Mouse (Mus musculus) left cerebral cortex, adult 8-10 months (tissue): Measurements from ENCODE around the gene Prss50. TPM values are rescaled to one million over a fixed set of nuclear protein-coding genes. Genes with fewer than 3 reads are reported as not detected.
"Not testable (repeated sequence)": the region's sequence is repeated elsewhere in the genome, so short reads cannot be mapped to it uniquely, and the experiment has no call there.

Experiments used
- DNase-seq, 2 experiments: peaks; one replicate each; pipeline ENCODE4 v3.0.0; 2022; ENCODE audit warnings: low spot score in 2 of 2
- total RNA-seq, 4 experiments: library from RNA; stranded (reverse); gene quantifications; 2 replicates each; pipeline ENCODE4 v1.2.4; 2022

The Prss50 gene
- total RNA-seq = 1 to 10 TPM in 3 of 4 experiments, under 1 TPM in 1; 0.95 to 2.3 (median 1.9) TPM

GRCm38 (mm10) chr9:110857781-110858472, at the start of gene Prss50:
Gene Prss50 (plus strand): TSS chr9:110857967.
- DNase-seq = no peak

GRCm38 (mm10) chr9:110810051-110810450, 47.7 kb upstream of the Prss50 start:
- peak in 1 of 2 experiments; percentile 15 for DNase-seq

GRCm38 (mm10) chr9:110813789-110814188, 44.0 kb upstream of the Prss50 start, which contains the start of gene Prss44:
Gene Prss44 (plus strand): TSS chr9:110813994.
- no peak for DNase-seq

GRCm38 (mm10) chr9:110820546-110820945, 37.2 kb upstream of the Prss50 start:
- not testable (repeated sequence) for DNase-seq

GRCm38 (mm10) chr9:110821436-110821835, 36.3 kb upstream of the Prss50 start:
- DNase-seq = no peak

- DNase-seq = no peak
Measured at GRCm38 (mm10) chr9:110825426-110825825, 32.3 kb upstream of the Prss50 start.

- DNase-seq = no peak
Measured at GRCm38 (mm10) chr9:110825832-110826231, 31.9 kb upstream of the Prss50 start.

GRCm38 (mm10) chr9:110826390-110826789, 31.4 kb upstream of the Prss50 start, which contains the start of gene Prss43:
Gene Prss43 (plus strand): TSS chr9:110826690.
- DNase-seq = no peak

GRCm38 (mm10) chr9:110833021-110833420, 24.7 kb upstream of the Prss50 start:
- DNase-seq = no peak

GRCm38 (mm10) chr9:110834411-110834810, 23.4 kb upstream of the Prss50 start, which contains the start of gene Prss45:
Gene Prss45 (plus strand): TSS chr9:110834588.
- DNase-seq = no peak

GRCm38 (mm10) chr9:110834961-110835360, 22.8 kb upstream of the Prss50 start:
- no peak for DNase-seq

- DNase-seq = peak in 1 of 2 experiments; percentile 45
Measured at GRCm38 (mm10) chr9:110836112-110836511, 21.7 kb upstream of the Prss50 start.

- DNase-seq = no peak
Measured at GRCm38 (mm10) chr9:110840905-110841304, 16.9 kb upstream of the Prss50 start.

- DNase-seq = no peak
Measured at GRCm38 (mm10) chr9:110841438-110841837, 16.3 kb upstream of the Prss50 start.

GRCm38 (mm10) chr9:110844206-110844605, 13.6 kb upstream of the Prss50 start, which contains the start of gene Prss46:
Gene Prss46 (plus strand): TSS chr9:110844506.
- no peak for DNase-seq

- DNase-seq = no peak
Measured at GRCm38 (mm10) chr9:110849162-110849561, 8.6 kb upstream of the Prss50 start.

GRCm38 (mm10) chr9:110855903-110856302, 1.9 kb upstream of the Prss50 start:
- DNase-seq = no peak

GRCm38 (mm10) chr9:110856920-110857319, 847 bp upstream of the Prss50 start:
- DNase-seq = no peak

GRCm38 (mm10) chr9:110858523-110858922, 756 bp downstream of the Prss50 start:
- no peak for DNase-seq

- no peak for DNase-seq
Measured at GRCm38 (mm10) chr9:110858967-110859596, 1.3 kb downstream of the Prss50 start.

GRCm38 (mm10) chr9:110871030-110871429, 13.3 kb downstream of the Prss50 start:
- DNase-seq = no peak
